Mouse (Mus musculus) brain, embryonic 18.5 days (tissue): ENCODE measurements around the gene Heatr1.

Source experiments
- DNase-seq: peaks from one replicate; pipeline ENCODE4 v3.0.0-alpha.2; 2012; ENCODE audit warnings: low read depth, low spot score

The Heatr1 gene

GRCm38 (mm10) chr13:12394609-12395505 is at the start of gene Heatr1:
Gene Heatr1 (plus strand): TSS chr13:12395027.
- peak; percentile 91 for DNase-seq

DNA sequence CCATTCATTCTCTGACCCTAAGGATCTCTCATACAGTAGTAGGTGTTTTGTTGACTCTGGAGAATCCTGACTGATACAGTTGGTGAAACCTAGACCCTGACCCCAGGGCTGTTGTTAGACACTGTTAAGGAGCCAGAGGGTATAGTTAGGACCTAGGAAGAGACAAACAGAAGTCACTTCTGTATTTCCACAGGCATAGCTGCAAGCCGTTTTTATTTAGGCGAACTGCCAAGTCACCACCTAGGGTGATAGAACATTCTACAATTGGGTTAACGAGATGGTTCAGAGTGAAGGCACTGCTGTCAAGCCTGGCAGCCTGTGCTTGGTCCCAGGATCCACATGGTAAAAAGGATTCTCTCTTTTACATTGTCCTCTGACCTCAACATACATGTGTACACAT is 48.0 kb upstream of the Heatr1 start:
- no peak for DNase-seq

DNA sequence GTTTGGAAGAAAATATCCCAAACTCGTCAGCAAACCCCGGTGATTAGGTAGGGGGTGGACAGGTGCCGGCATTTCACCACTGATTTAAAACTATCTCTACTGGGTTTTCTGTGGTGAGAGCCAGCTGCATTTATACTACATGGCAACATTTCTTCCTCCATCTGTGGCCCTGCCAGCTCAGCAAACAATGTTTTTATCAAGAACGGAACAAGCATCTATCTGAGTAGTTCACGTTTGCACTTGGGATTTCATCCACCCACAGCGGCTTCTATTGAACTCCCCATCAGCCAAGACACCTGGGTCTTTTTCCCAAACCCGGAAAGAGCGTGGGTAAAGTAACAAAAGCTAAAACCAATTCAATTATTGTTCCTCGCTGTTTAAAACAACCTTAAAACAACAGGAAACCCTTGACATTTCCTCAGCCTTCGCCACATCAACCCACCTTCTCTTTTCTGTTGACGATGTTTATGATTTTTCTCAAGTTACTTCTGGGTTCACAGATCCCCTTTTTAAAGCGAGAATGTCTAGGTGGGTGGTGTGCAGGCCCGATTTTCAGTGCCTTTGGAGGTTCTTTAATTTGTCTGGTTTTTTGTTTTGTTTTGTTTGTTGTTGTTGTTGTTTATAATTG is 45.5 kb upstream of the Heatr1 start:
- no peak for DNase-seq

- DNase-seq, result no peak
Measured at GRCm38 (mm10) chr13:12356184-12356583, 38.6 kb upstream of the Heatr1 start.

- no peak for DNase-seq
Measured at GRCm38 (mm10) chr13:12357554-12357953, 37.3 kb upstream of the Heatr1 start.

- DNase-seq, result no peak
Measured at GRCm38 (mm10) chr13:12361486-12361885, 33.3 kb upstream of the Heatr1 start.

DNA sequence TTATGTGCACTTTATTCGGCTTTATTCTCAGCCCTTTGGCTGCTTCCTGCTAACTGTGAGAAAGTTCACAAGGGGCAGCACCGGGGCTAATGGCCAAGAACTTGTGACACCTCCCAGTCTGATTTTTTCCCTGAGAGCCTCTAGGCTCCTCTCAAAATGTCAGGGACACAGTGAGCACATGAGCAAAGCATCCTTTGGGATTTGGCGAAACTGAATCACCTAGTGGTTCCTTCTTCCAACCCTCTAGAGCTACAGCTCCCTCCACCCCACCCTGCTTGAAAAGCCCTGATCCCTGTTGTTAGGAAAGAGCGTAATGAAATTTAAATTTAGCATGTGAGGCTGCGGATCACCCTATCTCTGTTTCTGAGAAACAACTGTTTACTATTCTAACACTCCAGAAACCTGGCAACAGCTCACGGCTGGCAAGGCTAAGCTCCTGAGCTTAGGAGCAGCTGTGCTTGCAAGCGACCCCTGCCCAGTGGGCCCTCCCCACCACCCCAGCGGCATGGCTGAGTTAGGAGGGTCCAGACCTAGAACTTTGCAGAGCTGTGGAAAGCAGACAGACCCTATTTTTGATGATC is 25.7 kb upstream of the Heatr1 start:
- DNase-seq, result no peak

DNA sequence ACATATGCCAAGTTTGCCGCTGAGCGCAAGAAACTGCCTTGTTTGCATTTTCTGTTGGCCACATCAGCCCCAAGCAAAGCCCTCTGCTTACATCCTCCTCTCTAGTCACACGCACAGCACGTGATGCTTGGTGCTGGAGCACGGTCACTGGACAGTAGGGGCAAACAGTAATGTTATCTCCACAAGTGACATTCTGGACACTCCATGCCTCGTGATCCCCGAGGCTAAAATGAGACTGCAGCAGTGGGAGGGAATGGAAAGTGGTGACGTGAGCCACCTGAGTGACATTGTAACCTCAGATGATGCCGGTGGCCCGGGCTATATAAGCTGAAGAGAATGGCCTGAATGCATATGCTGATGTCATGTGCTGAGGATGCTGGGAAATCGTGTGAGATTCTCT is 24.9 kb upstream of the Heatr1 start:
- DNase-seq, result no peak

GRCm38 (mm10) chr13:12372755-12373154 is 22.1 kb upstream of the Heatr1 start:
- no peak for DNase-seq

DNA sequence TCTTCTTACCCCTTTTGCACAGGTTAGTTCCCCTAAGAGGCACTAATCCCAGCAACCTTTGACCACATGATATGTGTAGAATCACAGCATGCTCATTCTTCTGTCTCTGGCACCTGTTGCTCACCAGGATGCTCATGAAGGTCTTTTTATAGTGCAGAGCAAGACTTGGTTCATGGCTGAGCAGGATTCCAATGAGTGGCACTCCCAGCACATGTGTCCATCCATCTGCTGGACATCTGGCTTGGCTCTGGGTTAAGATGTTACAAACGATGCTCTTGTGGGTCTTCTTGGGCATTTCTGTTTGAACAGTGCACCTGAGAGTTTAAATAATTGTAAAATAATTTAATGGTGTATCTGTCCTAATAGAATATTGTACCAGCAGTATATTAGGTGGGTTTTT is 18.0 kb upstream of the Heatr1 start:
- DNase-seq, result no peak

DNA sequence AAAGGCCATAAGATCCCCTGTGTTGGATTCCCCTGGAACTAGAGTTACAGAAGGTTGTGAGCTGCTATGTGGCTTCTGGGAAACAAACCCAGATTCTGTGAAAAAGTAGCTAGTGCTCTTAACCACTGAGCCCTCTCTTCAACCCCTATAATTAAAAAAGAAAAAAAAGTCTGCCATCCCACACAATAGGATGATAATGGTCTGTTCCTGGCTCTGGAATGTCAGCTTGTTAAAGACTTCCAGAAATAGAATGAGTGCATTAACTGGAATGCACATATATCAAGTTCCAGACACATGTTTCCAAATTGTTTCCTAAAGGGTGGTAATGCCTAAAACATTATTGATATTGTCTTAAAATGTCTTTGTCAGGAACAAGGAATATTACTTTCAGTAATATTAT is 10.0 kb upstream of the Heatr1 start:
- no peak for DNase-seq

- DNase-seq, result no peak
Measured at GRCm38 (mm10) chr13:12386286-12386685, 8.5 kb upstream of the Heatr1 start.

- DNase-seq, result no peak
Measured at GRCm38 (mm10) chr13:12395571-12395970, 744 bp downstream of the Heatr1 start.

- no peak for DNase-seq
Measured at GRCm38 (mm10) chr13:12408343-12409066, 13.7 kb downstream of the Heatr1 start.

DNA sequence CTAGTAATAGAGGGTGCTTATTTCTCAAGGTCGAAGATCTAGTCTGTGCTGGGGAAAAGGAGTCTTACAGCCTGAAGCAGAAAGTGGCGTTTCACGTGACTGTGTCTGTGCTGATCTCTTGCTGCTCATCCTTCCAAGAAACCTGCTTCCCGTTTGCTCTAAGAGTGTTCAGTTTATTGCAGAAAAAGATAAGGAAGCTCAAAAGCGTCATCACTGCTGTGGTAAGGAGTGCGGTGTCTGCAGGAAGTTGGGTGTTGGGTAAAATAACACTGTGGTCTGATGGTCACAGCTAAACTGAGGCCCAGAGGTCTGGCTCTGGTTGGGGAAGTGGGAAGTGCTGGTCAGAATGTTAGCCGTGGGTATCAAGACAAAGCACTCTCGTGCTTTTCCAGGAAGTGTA is 17.2 kb downstream of the Heatr1 start:
- no peak for DNase-seq

- DNase-seq, result no peak
Measured at GRCm38 (mm10) chr13:12420596-12420995, 25.8 kb downstream of the Heatr1 start.

DNA sequence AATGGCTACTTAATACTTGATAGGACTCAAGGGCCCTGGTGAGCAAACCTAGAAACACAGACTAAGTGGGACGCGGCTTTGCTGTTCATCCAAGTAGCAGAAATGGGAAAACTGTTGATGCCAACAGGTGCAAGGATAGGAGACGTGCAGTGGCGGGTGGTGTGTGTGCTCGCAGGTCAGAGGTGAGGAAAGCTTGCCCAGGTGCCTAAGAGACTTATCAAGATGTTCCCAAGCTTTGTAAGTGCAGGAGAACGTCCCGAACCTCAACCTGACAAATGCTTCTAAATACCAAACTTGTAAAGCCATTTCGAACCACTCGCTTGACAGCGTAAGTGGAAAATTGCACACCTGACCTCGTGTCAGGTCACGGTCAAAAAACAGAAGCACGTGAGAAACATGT is 33.7 kb downstream of the Heatr1 start:
- no peak for DNase-seq

- no peak for DNase-seq
Measured at GRCm38 (mm10) chr13:12433843-12434242, 39.0 kb downstream of the Heatr1 start.

DNA sequence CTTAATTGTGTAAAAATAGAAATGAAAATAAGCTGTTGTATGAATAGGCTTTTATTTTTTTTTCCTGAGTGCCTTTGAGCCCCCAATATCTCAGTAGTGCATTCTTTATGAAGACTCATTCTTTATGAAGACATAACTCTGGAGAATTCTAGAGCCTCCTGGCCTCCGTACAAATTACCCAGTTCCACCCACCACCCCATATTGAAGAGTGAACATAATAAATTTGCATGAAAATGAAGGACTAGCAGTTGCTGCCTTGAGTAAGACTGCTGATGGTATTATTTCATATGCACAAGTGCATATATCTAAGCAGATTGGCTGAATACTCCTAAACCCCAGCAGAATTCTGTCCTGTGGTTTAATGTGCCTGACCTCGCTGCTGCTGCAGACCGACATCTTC is 44.8 kb downstream of the Heatr1 start:
- no peak for DNase-seq

- DNase-seq, result no peak
Measured at GRCm38 (mm10) chr13:12440813-12441212, 46.0 kb downstream of the Heatr1 start.

- no peak for DNase-seq
Measured at GRCm38 (mm10) chr13:12442008-12442587, 47.3 kb downstream of the Heatr1 start.

- no peak for DNase-seq
Measured at GRCm38 (mm10) chr13:12453150-12453549, 58.3 kb downstream of the Heatr1 start.
